Mouse (Mus musculus) liver, postnatal 0 days (tissue): ENCODE results near the gene Dnajb5.

Source experiments
- CTCF ChIP-seq: sonication (generic); IDR thresholded peaks from 2 replicates; pipeline ENCODE4 v1.5.1; 2016; ENCODE audit warnings: antibody characterized with exemption, low read depth
- EP300 ChIP-seq: IDR thresholded peaks from 2 replicates; pipeline ENCODE4 v1.6.1; 2016; ENCODE audit warnings: antibody characterized with exemption, low read depth, mild to moderate bottlenecking

DNA sequence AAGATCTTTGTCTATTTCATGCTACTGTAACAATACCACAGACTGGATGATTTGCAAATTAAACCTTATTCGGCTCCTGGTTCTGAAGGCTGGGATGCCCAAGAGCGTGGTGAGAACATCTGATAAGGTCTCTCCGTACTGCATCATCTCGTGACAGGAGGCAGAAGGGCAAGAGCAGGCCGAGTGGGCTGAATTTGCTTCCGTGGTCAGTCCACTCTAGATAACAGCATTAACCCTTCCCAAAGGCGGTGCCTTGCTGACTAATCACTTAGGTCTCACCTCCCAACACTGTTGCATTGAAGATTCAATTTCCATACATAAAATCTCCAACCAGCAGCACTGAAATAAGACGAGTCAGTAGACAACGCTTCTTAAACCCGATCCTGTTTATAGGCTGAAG lies 36.2 kb upstream of the Dnajb5 start:
- TF ChIP-seq CTCF (no peak), EP300 (no peak)
